Mouse (Mus musculus) left cerebral cortex, postnatal 14 days (tissue): ENCODE results near the gene Acad8. TPM values are rescaled to one million over a fixed set of nuclear protein-coding genes. Genes with fewer than 3 reads are reported as not detected.

Source experiments
- DNase-seq, 2 experiments: peaks; one replicate each; pipeline ENCODE4 v3.0.0; 2021 to 2022; ENCODE audit warnings: low spot score in 2 of 2, mixed read lengths in 1 of 2
- intact Hi-C: fragments of 180-260 bp; cut with DNase I; formaldehyde crosslinking; loops from one replicate; pipeline ENCODE4 v1.15.1; 2025
- total RNA-seq, 2 experiments: library from RNA; stranded (reverse); gene quantifications; 2 replicates each; pipeline ENCODE4 v1.2.3; 2021

The Acad8 gene
- total RNA-seq, 2 experiments from 2014 or later, result 30.1 to 30.6 TPM

DNA sequence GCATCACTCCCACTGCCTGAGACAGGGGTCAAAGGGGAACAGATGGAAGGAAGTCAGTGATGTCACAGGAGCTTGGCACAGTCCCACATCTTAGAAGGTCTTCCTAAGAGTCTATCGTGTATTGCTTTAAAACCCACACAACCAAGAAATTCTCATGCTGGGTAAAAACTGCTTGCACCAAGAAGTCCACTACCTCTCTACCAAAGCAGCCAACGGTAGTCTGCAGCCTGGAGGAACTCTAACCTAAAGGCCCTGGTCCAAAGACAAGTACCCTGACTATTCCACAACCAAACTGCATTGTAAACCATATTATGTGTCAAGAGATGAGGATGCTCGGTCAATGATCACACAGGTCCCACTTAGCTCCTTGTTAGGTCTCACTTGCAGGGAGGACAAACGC is 9.2 kb downstream of the Acad8 start:
- intact Hi-C loops, result no loop called here
- no peak for DNase-seq

DNA sequence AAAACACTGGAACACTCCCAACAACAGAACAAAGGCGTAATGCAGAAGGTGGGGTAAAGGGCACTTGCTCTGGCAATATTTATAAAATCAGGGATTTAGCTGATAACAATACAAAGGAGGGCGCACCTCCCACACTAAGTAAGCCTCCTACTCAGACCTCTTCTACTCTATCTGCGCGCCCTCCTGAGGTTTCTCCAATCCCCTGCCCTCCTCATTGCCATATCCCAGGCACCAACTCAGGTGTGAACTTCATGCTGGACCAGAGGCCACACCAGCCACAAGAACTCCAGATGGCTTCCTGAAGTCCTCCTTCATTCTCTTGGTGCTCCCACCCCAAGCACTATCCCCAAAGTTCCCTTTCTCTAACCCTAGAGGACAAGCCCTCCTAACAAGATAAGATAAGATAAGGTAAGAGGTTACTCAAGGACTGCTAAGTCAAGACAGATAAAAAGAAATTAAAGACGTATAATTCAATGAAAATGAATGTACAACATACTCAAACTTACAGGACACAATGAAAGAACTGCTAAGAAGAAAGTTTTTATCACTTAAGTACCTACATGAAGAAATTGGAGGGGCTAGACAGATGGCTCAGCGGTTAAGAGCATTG is 13.6 kb downstream of the Acad8 start:
- no peak for DNase-seq
- intact Hi-C loops, result no loop called here

DNA sequence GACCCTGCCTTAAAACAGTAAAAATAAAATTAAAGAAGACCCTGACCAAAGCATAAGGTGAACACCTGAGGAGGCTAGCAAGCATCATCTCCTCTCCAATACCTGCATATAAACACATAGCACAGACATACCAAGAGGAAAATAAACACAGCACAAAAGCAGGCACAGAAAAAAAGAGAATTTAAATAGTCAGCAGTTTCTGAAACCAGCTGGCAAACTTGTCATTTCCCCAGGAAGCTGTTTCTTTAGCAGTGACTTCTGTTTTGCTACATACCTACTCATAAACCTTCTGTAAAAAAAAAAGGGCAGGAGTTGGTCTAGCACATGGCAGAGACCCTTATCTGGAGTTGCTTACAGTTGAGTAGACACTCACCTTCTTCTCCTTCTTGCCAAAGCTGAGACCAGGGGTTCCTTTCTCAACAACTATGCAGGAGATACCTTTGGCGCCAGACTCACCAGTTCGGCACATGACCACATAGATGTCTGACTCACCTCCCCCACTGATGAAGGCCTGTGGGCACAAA is 14.2 kb downstream of the Acad8 start:
- no peak for DNase-seq
- intact Hi-C loops, result no loop called here

DNA sequence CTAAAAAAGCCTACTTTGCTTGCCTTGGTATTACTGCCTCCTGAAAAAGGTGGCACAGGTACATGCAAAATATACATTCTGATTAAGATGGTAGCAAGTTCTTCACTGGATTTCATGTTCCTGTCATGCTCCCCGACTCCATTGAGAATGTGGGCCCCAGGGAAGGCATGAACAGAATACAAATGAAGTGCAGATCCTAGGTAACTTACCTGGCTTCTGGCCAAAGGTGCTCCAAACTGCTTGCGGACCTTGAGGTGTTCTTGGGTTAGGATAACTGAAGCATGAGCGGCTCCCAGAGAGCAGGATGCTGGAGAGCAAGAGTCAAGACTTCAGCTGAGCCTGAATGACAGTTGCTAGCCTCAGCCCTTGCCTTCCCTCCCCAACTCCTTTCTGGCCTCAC is 20.6 kb downstream of the Acad8 start:
- intact Hi-C loops, result no loop called here
- DNase-seq, result no peak

DNA sequence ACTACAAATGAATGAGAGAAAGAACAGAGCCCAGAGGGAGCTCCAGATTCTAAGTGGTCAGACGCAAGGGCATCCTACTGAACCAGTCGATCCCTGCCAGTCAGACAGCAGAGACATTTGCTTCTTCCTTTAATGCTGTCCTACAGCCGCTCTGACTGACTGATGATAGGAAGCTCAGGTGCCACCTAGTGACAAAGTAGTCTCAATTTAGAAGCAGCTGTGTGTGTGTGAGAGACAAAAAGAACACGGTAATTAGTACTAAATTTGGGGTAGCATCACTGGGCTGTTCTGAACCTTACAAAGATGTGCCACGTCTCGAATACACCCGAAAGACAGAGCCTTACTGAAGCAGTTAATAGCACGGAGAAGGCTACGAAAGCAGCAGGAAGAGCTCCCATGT is 21.6 kb downstream of the Acad8 start:
- DNase-seq, result peak in 1 of 2 experiments; percentile 23
- intact Hi-C loops, result no loop called here

- intact Hi-C loops, result no loop called here
- DNase-seq, result no peak
These were observed 51.6 kb downstream of the Acad8 start for GRCm38 (mm10) chr9:26947790-26948189.

DNA sequence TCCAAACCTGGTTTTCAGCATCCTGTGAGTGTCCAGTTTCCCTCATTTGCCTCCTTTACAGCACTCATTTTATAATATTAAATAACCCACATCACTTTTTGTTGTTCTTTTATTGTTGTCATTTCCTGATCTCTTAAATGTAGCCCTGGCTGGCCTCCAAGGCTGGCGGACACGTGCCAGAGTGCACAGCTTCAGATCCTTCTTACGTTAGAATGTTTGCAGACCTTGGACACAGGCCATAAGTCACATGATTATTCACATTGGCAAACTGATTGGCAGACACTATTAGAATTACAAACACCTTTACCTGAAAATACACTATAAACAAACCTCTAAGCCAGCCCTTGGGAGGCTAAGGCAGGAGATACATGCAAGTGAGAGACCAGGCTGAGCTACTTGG is 75.2 kb downstream of the Acad8 start:
- no peak for DNase-seq
- intact Hi-C loops, result no loop called here

Other genes with a start within 250 kb of the Acad8 start
- gene Glb1l2, start 193.1 kb downstream of the Acad8 start, total RNA-seq, result under 1 TPM; 0.11 to 0.61 TPM
- not detected for gene Glb1l3, start 138.7 kb downstream of the Acad8 start, total RNA-seq
- gene Gm1110, start 76.5 kb downstream of the Acad8 start, total RNA-seq, result not detected
- gene Thyn1, start 144 bp upstream of the Acad8 start, total RNA-seq, result 10 to 100 TPM; 65.7 to 69.2 TPM
- 100 to 1,000 TPM; 110 to 112 TPM for gene Vps26b, start 30.5 kb upstream of the Acad8 start, total RNA-seq
- 10 to 100 TPM; 15.3 to 16.3 TPM for gene Ncapd3, start 30.6 kb upstream of the Acad8 start, total RNA-seq
- 10 to 100 TPM; 24.1 to 26.9 TPM for gene Jam3, start 155.9 kb upstream of the Acad8 start, total RNA-seq